ENCODE assay signal across 24 mouse cellular contexts in the genomic region with DNA sequence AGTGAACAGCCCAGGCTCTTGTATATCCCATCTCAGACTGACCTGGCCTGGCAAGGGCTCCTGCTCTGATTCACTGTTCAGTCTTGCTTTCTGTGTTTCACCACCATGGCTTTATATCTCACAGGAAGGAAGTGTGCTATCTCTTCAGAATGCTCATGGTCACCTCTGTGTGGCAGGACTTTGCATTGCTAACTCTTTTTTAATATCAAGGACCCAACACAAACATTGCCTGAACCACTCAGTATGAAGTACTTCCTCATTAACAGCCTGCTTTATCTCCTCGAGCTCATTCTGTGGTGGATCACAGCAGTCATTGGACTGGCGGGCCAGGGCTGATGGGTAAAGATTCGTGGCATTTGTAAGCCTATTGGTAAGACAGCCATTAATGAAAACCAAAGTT. TPM values are rescaled to one million over a fixed set of nuclear protein-coding genes. Genes with fewer than 3 reads are reported as not detected.
DNase-seq lines count a peak whose midpoint lies in the region; ATAC-seq and TF ChIP-seq lines count a peak whose summit lies in the region.
"Had no signal": no experiment of that assay in that cellular context is flagged by ENCODE, and none has a peak within 500 bp of the region (broad histone marks: within the 10 kb centered on the region; RNA-seq: fewer than 3 reads in every experiment).

No protein-coding gene starts in this region.

- no peak for DNase-seq in heart, embryonic 10.5 days (ENCODE audit: low spot score)
- DNase-seq in heart, adult 11 months = no peak
- no peak for DNase-seq in liver, postnatal 0 days
- DNase-seq: cerebellum, adult 11-12 months; cerebellum, postnatal 10 days; gastrocnemius, adult 2 months; kidney, adult 2 months; layer of hippocampus, adult 9-11 months; liver, embryonic 13.5 days; lung, embryonic 14.5 days; right cerebral cortex, postnatal 4 days; thymus, adult 2 months; thymus, postnatal 4 days had no signal

- H3K9me3 ChIP-seq in heart, embryonic 10.5 days = no peaks in the 10 kb centered on the region
- H3K9me3 ChIP-seq in liver, embryonic 12.5 days (replicated peaks) = no peaks in the 10 kb centered on the region
- H3K9me3 ChIP-seq in liver, postnatal 0 days (ENCODE audit: low read length) = no peaks in the 10 kb centered on the region
- H3K9me3 ChIP-seq in forebrain, embryonic 16.5 days (ENCODE audit: control insufficient read depth, low read length) = no peaks in the 10 kb centered on the region
- H3K9me3 ChIP-seq: embryonic facial prominence, embryonic 12.5 days; hindbrain, embryonic 15.5 days; limb, embryonic 13.5 days; liver, embryonic 13.5 days; midbrain, embryonic 15.5 days; stomach, embryonic 15.5 days had no signal

- no peak for TF ChIP-seq EP300 in liver, postnatal 0 days (IDR thresholded peaks at IDR 0.05; ENCODE audit: low read depth)

- TF ChIP-seq CTCF in liver, postnatal 0 days (IDR thresholded peaks at IDR 0.05; ENCODE audit: low read depth) = no peak

- 33% methylated on average over 3 of the region's 3 CpGs for WGBS in heart, embryonic 10.5 days
- 12% methylated on average over 3 of the region's 3 CpGs for WGBS in liver, embryonic 12.5 days (ENCODE audit: insufficient replicate concordance)
- 36% methylated on average over 3 of the region's 3 CpGs for WGBS in liver, postnatal 0 days (ENCODE audit: insufficient replicate concordance)
- 87% methylated on average over 3 of the region's 3 CpGs for WGBS in forebrain, embryonic 16.5 days

- H3K27ac ChIP-seq in heart, embryonic 10.5 days = 0 out of 2 replicates have a peak overlapping the region, but pooled peaks have one; percentile 10
- H3K27ac ChIP-seq in liver, embryonic 12.5 days = no peak overlapping the region; the same call in 1 of the 2 replicates
- no peak overlapping the region for H3K27ac ChIP-seq in liver, postnatal 0 days (ENCODE audit: low read depth)
- H3K27ac ChIP-seq in forebrain, embryonic 16.5 days (ENCODE audit: low read length) = no peak overlapping the region
- H3K27ac ChIP-seq: embryonic facial prominence, embryonic 12.5 days; hindbrain, embryonic 15.5 days; kidney, postnatal 0 days; limb, embryonic 13.5 days; midbrain, embryonic 15.5 days; stomach, embryonic 15.5 days had no signal

- H3K27me3 ChIP-seq in heart, embryonic 10.5 days (ENCODE audit: insufficient read depth, poor library complexity, severe bottlenecking) = no peaks in the 10 kb centered on the region
- no peaks in the 10 kb centered on the region for H3K27me3 ChIP-seq in liver, embryonic 12.5 days (replicated peaks)
- H3K27me3 ChIP-seq in liver, postnatal 0 days (ENCODE audit: insufficient read depth, low read length) = no peaks in the 10 kb centered on the region
- no peaks in the 10 kb centered on the region for H3K27me3 ChIP-seq in forebrain, embryonic 16.5 days (replicated peaks; ENCODE audit: control insufficient read depth, insufficient read depth, low read length)
- H3K27me3 ChIP-seq: embryonic facial prominence, embryonic 12.5 days; hindbrain, embryonic 15.5 days; limb, embryonic 13.5 days; liver, embryonic 13.5 days; midbrain, embryonic 15.5 days; stomach, embryonic 15.5 days had no signal

- H3K4me2 ChIP-seq in liver, embryonic 12.5 days = 0 out of 2 replicates have a peak overlapping the region, but pooled peaks have one; percentile 4
- no peak overlapping the region for H3K4me2 ChIP-seq in liver, postnatal 0 days (ENCODE audit: low read depth, low read length)
- no peak overlapping the region for H3K4me2 ChIP-seq in forebrain, embryonic 16.5 days (ENCODE audit: low read length)
- H3K4me2 ChIP-seq: embryonic facial prominence, embryonic 12.5 days; hindbrain, embryonic 15.5 days; limb, embryonic 13.5 days; liver, embryonic 13.5 days; lung, embryonic 14.5 days; midbrain, embryonic 15.5 days; stomach, embryonic 15.5 days had no signal

- H3K4me3 ChIP-seq in heart, embryonic 10.5 days = 0 out of 2 replicates have a peak overlapping the region, but pooled peaks have one; percentile 1
- no peak overlapping the region for H3K4me3 ChIP-seq in liver, embryonic 12.5 days
- no peak overlapping the region for H3K4me3 ChIP-seq in liver, postnatal 0 days (ENCODE audit: low read depth, low read length)
- no peak overlapping the region for H3K4me3 ChIP-seq in forebrain, embryonic 16.5 days (replicated peaks; ENCODE audit: low read length)
- H3K4me3 ChIP-seq: embryonic facial prominence, embryonic 12.5 days; gastrocnemius, adult 2 months; hindbrain, embryonic 15.5 days; limb, embryonic 13.5 days; liver, embryonic 13.5 days; midbrain, embryonic 15.5 days; stomach, embryonic 15.5 days had no signal

- peaks cover 50% of the 10 kb centered on the region for H3K4me1 ChIP-seq in heart, embryonic 10.5 days
- peaks cover 71% of the 10 kb centered on the region for H3K4me1 ChIP-seq in liver, embryonic 12.5 days
- peaks cover 27% of the 10 kb centered on the region for H3K4me1 ChIP-seq in liver, postnatal 0 days (ENCODE audit: insufficient read depth)
- peaks cover 16% of the 10 kb centered on the region for H3K4me1 ChIP-seq in forebrain, embryonic 16.5 days (replicated peaks; ENCODE audit: control insufficient read depth, insufficient read depth, low read length)

- no peak for ATAC-seq in liver, embryonic 12.5 days
- ATAC-seq in liver, postnatal 0 days = no peak
- peak; percentile 34 for ATAC-seq in granulocyte monocyte progenitor cell, adult 5-6 weeks (replicated peaks; ENCODE audit: poor library complexity, severe bottlenecking)
- ATAC-seq in frontal cortex, adult (ENCODE audit: low TSS enrichment) = no peak
- ATAC-seq in forebrain, embryonic 16.5 days = no peak
- ATAC-seq: CD4-positive, CD25-positive, alpha-beta regulatory T cell, adult 4 months; midbrain, embryonic 15.5 days had no signal

- peaks cover 13% of the 10 kb centered on the region for H3K36me3 ChIP-seq in heart, embryonic 10.5 days
- H3K36me3 ChIP-seq in liver, embryonic 12.5 days = peaks cover 41% of the 10 kb centered on the region
- no peaks in the 10 kb centered on the region for H3K36me3 ChIP-seq in liver, postnatal 0 days (replicated peaks; ENCODE audit: insufficient read depth, low read length)
- peaks cover 4% of the 10 kb centered on the region for H3K36me3 ChIP-seq in forebrain, embryonic 16.5 days (ENCODE audit: control insufficient read depth, insufficient read depth)

- no peak overlapping the region for H3K9ac ChIP-seq in liver, embryonic 12.5 days
- no peak overlapping the region for H3K9ac ChIP-seq in liver, postnatal 0 days (replicated peaks)
- no peak overlapping the region for H3K9ac ChIP-seq in forebrain, embryonic 16.5 days (replicated peaks; ENCODE audit: low read depth, low read length)
- H3K9ac ChIP-seq: embryonic facial prominence, embryonic 12.5 days; hindbrain, embryonic 15.5 days; limb, embryonic 13.5 days; lung, embryonic 14.5 days; midbrain, embryonic 15.5 days; stomach, embryonic 15.5 days had no signal

RNA-seq across cellular contexts. Expression of gene 2810004N23Rik, which starts 3.7 kb away (rescaled TPM):
- 66.0 and 67.5 TPM in 2 replicates for polyA plus RNA-seq in heart, embryonic 10.5 days (2016; fragmentation: Nextera tagmentation; extraction: Ambion mirVana)
- 39.6 and 40.8 TPM in 2 replicates for polyA plus RNA-seq in liver, embryonic 12.5 days (2016; fragmentation: Nextera tagmentation; extraction: Ambion mirVana)
- polyA plus RNA-seq in liver, postnatal 0 days (2015; fragmentation: Nextera tagmentation; extraction: Ambion mirVana) = 16.8 and 17.6 TPM in 2 replicates
- 46.8 and 49.8 TPM in 2 replicates for total RNA-seq in granulocyte monocyte progenitor cell, adult 5-6 weeks (2014; fragmentation: Nextera tagmentation)
- total RNA-seq in granulocyte monocyte progenitor cell, adult 5-6 weeks (2017) = 65.8 and 75.4 TPM in 2 replicates
- 36.1 and 38.3 TPM in 2 replicates for polyA plus RNA-seq in forebrain, embryonic 16.5 days (2015; fragmentation: Nextera tagmentation; extraction: Ambion mirVana)

RNA-seq across cellular contexts. Expression of gene Gnpat, which starts 3.8 kb away (rescaled TPM):
- polyA plus RNA-seq in heart, embryonic 10.5 days (2016; fragmentation: Nextera tagmentation; extraction: Ambion mirVana) = 132 and 134 TPM in 2 replicates
- polyA plus RNA-seq in liver, embryonic 12.5 days (2016; fragmentation: Nextera tagmentation; extraction: Ambion mirVana) = 62.3 and 66.2 TPM in 2 replicates
- 20.9 and 24.2 TPM in 2 replicates for polyA plus RNA-seq in liver, postnatal 0 days (2015; fragmentation: Nextera tagmentation; extraction: Ambion mirVana)
- total RNA-seq in granulocyte monocyte progenitor cell, adult 5-6 weeks (2014; fragmentation: Nextera tagmentation) = 116 and 145 TPM in 2 replicates
- total RNA-seq in granulocyte monocyte progenitor cell, adult 5-6 weeks (2017) = 92.3 and 115 TPM in 2 replicates
- 92.7 TPM in 2 replicates for polyA plus RNA-seq in forebrain, embryonic 16.5 days (2015; fragmentation: Nextera tagmentation; extraction: Ambion mirVana)

RNA-seq across cellular contexts. Expression of gene Exoc8, which starts 30.8 kb away (rescaled TPM):
- 7.8 and 8.0 TPM in 2 replicates for polyA plus RNA-seq in heart, embryonic 10.5 days (2016; fragmentation: Nextera tagmentation; extraction: Ambion mirVana)
- 9.4 and 10.5 TPM in 2 replicates for polyA plus RNA-seq in liver, embryonic 12.5 days (2016; fragmentation: Nextera tagmentation; extraction: Ambion mirVana)
- polyA plus RNA-seq in liver, postnatal 0 days (2015; fragmentation: Nextera tagmentation; extraction: Ambion mirVana) = 2.7 and 2.8 TPM in 2 replicates
- total RNA-seq in granulocyte monocyte progenitor cell, adult 5-6 weeks (2014; fragmentation: Nextera tagmentation) = 9.6 and 16.2 TPM in 2 replicates
- total RNA-seq in granulocyte monocyte progenitor cell, adult 5-6 weeks (2017) = 14.7 and 16.0 TPM in 2 replicates
- 15.0 and 15.2 TPM in 2 replicates for polyA plus RNA-seq in forebrain, embryonic 16.5 days (2015; fragmentation: Nextera tagmentation; extraction: Ambion mirVana)

RNA-seq across cellular contexts. Expression of gene Sprtn, which starts 31.0 kb away (rescaled TPM):
- 9.5 and 9.7 TPM in 2 replicates for polyA plus RNA-seq in heart, embryonic 10.5 days (2016; fragmentation: Nextera tagmentation; extraction: Ambion mirVana)
- 11.1 and 12.4 TPM in 2 replicates for polyA plus RNA-seq in liver, embryonic 12.5 days (2016; fragmentation: Nextera tagmentation; extraction: Ambion mirVana)
- polyA plus RNA-seq in liver, postnatal 0 days (2015; fragmentation: Nextera tagmentation; extraction: Ambion mirVana) = 3.7 and 4.0 TPM in 2 replicates
- 18.5 and 18.8 TPM in 2 replicates for total RNA-seq in granulocyte monocyte progenitor cell, adult 5-6 weeks (2014; fragmentation: Nextera tagmentation)
- total RNA-seq in granulocyte monocyte progenitor cell, adult 5-6 weeks (2017) = 20.9 and 21.8 TPM in 2 replicates
- polyA plus RNA-seq in forebrain, embryonic 16.5 days (2015; fragmentation: Nextera tagmentation; extraction: Ambion mirVana) = 10.6 and 12.9 TPM in 2 replicates
